Mouse (Mus musculus) frontal cortex, postnatal 25 days (tissue): ENCODE measurements around the gene Itga11.

Experiments
- DNase-seq, 2 experiments: peaks; one replicate each; pipeline ENCODE4 v3.0.0; 2022; ENCODE audit warnings: low spot score in 2 of 2

Itga11 gene

DNA sequence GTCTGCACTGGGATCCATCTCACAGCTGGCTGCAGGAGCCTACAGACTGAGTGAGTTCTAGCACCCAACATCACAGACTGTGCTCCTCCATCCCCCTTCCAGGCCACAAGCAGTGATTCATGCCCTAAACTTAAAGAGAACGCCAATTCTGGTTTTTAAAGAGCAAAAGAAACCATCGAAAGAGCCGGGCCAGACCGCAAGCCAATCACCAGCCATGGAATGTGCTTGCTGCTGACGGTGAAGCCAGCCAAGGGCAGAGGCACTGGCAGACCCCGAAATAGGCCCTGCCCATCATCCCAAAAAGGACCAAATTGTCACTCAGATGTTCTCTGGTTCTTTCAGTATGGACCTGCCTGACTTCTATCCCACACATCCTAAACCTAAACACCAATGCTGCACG is 6.7 kb downstream of the Itga11 start:
- no peak for DNase-seq

DNA sequence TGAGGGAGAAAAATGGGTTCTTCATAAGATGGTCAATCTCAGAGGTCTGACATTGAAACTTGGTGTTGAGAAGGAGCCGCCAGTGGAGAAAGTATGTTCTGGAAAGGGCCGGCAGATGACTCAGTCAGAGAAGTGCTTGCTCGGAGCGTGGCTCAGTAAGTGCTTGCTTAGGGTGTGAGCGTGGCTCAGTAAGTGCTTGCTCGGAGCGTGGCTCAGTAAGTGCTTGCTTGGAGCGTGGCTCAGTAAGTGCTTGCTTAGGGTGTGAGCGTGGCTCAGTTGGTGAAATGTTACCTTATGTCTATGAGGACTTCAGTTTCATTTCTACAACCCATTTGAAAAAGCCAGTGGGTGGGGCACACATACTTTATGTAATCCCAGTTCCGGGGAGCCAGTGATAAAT is 12.1 kb downstream of the Itga11 start:
- no peak for DNase-seq

DNA sequence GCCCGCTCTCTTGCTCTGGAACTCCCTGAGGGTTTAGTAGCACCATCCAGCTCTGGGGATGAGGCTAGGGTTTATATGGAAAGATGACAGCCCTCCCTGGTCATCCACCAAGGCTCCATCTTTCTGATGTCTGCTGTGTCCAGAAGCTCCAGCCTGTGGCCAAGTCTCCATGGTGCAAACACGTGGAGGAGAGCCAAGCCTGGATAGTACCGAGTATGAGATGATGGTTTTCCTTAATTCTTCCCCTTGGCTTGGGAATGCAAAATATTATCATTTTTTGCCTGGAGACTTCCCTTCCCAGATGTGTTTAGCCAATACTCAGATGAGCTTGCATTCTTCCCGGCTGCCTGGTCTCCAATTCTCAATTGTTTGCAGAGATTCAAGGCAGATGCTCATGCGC is 16.4 kb downstream of the Itga11 start:
- no peak for DNase-seq

DNA sequence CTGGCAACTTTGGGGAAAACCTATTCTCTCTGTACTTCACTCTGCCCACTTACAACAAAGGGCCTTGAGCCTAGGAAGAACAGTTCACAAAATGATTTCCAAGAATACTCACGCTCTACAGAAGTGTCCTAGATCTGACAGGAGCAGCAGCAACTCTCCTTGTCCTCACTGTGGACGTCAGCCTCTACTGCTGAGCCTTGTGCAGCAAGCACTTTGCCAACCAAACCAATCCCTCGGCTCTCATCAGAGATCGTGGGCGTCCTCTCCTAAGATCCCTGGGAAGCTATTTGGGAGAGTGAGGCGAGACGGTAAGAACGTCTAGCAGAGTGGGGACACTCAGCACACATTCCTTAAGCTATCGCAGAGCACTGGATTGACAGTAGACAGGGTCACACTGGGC is 17.6 kb downstream of the Itga11 start:
- no peak for DNase-seq

DNA sequence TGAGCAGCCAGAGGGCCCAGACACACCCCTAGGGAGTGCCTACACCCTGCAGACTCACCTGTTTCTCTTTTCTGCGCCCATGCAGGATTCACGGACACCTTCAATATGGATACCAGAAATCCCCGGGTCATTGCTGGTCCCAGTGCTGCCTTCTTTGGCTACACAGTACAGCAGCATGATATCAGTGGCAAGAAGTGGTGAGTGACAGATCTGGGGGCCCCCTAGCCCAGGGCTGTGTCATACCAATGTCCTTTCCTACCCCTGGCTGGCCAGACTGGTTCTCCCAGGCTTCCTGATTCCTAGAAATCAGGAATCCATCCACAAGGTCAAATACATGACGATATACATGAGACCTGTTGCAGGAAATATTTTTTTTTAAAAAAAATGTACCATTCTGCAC is 19.2 kb downstream of the Itga11 start:
- DNase-seq: no peak

DNA sequence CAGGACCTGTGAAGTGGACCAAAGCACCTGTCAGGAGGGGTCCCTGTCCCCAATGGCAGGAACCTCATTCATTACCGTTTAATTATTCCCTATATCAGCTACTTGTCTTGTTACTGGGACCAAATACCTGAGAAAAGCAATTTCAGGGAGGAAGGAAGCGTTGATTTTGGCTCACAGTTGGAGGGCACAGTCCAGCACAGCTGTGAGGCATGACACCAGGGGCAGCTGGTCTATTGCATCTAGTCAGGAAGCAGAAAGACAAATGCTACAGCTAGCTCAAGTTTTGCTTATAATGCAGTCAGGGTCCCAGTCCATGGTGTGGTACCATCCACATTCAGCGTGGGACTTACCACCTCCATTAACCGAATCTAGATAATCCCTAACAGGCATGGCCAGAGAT is 29.6 kb downstream of the Itga11 start:
- DNase-seq: no peak

DNA sequence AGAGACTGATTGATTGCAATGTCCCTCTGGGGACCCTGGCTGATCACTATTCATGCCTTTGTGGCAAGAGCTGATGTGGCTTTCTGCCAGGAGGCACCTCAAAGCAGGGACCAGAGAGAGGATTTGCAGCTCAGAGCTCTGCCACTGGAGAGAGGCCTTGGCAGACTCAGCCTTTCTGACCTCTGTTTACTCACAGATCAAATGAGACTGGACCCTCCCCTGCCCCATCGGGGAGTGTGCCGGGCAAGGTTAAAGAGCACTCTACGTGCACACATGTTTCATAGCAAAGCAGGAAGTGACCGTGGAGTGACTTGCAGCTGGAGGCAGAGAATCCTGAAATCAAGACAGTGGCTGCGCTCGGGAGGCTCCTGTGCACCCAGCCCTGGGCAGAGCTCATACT is 30.2 kb downstream of the Itga11 start:
- no peak for DNase-seq

DNA sequence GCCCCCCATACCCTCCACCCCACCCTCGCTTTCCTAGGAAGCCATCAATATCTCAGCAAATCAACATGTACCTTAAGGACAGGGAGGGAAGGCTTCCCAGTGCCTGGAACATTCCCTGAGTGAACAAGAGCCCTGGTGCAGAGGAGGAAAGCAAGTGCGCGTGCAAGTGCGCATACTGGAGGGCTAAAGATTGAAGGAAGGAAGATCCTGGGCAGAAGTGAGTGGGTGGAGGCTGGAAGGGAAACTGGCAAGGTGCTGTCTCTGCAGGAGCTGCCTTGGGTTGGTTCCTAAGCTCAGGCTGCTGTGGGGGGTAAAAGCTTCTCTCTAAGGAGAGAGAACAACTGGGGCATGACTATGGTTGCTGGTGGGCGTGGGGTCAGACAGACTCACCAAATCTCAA is 32.4 kb downstream of the Itga11 start:
- DNase-seq: no peak

DNA sequence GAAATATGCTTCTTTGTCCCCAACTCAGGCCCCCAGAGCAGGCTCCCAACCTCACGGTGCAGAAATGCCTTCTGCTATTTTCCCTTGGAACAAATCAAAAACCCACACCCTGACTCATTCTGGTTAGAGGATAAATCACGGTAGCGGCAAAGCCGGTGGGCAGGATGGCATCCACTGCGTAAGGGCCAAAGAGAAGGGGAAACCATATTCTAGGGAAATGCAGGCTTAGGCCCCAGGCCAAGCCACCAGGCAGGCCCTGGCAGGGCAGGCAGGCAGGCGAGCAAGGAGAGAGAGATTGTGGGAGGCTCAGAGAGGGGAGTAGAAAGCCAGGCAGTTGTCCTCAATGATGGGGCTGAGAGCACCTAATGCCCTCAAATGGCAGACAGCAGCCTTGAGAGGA is 34.7 kb downstream of the Itga11 start:
- DNase-seq: no peak

DNA sequence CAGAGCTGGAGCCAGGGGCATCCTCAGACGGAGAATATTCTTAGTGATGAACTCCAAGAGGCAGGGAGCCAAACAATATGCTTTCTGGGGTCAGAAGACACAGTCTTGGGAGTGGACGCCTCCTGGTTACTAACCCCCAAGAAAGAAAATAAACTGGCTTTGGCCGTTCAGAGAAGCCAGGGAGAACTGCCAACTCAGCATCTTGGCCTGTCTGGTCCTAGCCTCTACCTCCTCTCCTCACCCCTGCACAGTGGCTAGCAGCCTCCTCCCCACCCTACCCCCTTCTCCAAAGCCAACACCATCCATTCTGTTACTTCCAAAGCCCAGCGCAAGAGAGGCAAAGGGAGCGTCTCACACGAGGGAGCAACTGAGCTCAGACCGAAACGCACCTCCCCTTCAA is 35.4 kb downstream of the Itga11 start:
- no peak for DNase-seq

DNA sequence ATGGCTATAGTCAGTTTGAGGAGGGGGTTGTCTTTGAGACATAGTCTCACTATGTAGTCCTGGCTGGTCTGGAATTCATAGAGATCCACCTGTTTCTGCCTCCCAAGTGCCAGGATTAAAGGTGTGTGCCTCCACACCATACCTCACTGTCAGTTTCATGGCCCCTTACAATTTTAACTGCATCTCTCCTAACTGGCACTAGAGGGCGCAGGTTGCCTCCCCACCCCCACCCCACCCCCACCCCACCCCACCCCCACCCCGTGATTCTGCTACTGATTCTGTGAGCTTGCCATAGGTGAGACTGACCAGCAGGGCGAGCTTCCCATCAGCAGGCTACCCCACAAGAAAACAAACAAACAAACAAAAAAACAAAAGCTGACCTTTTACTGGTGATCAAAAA is 36.7 kb downstream of the Itga11 start:
- DNase-seq: no peak

DNA sequence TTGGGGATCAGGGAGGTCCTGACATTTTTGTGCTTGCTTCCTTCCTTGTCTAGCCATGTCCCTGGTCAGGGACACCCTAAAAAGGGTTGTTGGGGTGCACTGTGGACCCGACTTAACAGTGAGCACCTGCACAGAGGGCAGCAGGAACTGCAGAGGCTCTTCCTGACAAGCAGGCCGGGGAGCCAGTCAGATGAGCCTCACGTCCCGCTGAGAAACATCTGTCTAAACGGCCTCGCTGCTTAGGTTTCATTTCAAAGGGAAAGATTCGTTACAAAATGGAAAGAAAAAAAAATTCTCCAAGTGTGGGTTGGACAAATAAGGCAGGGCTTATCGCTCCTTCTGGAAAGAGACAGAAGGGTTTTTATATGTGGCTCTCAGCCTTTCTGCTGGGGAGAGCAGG is 40.4 kb downstream of the Itga11 start:
- DNase-seq: no peak

DNA sequence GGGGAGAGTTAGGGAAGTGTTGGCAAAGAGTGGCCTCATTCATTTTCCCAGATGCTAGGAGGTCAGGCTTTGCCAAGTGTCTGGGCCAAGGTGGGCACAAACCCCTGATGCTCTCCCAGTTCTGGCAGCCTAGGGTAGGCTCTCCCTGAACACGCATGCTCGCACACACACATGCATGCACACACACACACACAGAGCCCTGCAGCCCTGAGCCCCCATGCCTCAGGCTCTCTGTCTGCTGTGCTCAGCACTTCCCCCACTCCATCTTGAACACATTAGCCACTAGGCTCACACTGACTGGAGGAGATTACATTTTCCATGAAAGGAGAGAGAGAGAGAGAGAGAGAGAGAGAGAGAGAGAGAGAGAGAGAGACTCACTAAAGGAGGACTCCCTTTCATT is 44.2 kb downstream of the Itga11 start:
- DNase-seq: no peak

DNA sequence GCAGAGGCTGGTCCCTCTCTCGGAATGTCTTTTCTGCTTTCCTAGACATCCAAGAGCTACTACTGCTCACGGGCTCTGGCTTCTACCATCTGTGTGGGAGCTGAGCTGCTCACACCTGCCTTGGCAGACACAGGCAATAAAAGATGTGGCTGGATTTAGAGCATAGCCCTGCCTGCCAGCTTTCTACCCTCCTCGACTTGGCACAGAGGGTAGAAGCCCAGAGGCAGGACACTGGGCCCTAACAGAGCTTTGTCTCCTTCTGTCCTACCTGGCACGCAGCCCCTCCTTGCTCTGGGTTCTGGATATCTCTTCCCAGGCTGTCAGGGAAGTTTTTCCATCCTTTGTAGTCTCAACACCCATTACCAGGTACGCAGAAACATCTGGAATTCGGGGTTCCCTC is 45.1 kb downstream of the Itga11 start:
- DNase-seq: no peak

DNA sequence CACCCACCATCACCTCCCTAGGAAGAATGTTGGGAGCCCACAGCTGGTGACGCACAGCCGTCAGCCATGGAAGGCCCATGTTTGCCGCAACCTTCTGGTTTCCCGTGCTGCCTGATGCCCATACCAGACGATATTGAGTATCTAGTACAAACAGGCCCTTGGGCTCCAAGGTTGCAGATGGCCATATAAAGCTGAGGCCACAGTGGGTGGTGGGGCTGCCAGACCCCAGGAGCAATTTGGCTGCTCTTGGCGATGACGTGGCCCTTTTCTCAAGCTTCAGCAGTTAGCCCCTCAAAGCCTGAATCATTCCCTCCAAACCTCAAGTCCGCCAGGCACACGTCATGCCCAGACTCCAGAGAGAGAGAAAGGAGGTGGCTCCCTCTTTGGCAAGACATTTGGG is 46.5 kb downstream of the Itga11 start:
- no peak for DNase-seq

DNA sequence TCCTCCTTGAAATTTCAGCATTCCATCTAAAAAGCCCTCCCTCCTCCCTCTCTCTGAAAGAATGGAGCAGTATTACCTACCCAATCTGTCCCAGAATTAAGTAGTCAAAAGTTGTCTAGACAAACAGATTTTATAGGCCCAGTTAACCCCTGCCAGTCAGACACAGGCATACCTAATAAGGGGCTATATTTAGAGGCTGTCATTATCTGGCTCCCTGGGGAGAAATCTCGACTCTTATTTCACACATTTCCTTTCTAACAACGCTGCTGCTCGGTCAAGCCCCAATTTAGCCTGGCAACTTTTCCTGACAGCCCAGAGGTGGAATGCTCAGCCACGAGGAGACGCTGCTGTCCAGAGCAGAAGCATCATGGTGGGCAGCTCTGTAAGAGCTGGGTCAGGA is 47.6 kb downstream of the Itga11 start:
- no peak for DNase-seq

DNA sequence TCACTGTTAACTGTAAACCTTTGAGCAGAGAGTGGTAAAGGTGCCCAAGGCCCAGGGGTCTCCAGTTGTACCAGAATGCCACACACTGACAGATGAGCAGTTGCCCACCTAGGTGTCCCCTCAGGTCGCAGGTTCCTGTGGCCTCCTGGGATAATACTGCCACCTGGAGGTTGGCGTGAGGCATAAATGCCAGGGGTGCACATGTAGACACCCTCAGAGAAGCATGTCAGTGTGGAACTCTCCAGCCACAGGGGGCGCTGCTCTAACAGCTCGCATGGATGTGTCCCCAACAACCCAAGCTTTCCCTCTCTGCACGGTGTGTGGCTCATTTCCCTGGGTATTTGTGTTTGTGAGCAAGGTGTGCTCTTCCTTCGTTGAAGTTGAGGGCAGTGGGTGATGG is 48.8 kb downstream of the Itga11 start:
- DNase-seq: no peak

DNA sequence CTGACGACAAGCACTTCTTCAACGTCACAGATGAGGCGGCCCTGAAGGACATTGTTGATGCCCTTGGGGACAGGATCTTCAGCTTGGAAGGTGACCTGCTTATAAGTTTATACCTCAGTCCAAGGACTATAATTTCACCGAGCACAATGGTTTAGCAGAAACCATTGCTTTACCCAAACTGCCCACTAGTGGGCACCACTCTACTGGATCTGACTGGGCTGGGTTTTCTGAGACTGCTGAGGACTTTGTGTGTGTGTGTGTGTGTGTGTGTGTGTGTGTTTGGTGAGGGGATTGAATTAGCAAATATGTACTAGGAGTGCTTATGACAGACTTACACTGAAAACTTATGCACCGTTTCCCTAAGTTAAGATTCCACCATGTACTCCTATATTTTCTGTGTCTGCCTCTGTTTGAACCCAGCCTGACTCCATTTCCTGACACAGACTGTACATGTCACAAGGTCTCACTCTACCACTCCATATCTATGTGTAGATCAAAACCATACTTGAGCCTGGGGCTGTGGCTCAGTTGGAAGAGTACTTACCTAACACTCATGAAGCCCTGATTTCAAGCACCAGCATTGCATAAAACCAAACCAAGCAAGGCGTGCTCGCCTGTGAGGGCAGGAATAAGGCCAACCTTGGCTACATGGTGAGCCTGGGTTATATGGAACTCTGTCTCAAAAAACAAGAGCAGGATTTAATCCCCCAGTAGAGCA is 67.1 kb downstream of the Itga11 start:
- no peak for DNase-seq

DNA sequence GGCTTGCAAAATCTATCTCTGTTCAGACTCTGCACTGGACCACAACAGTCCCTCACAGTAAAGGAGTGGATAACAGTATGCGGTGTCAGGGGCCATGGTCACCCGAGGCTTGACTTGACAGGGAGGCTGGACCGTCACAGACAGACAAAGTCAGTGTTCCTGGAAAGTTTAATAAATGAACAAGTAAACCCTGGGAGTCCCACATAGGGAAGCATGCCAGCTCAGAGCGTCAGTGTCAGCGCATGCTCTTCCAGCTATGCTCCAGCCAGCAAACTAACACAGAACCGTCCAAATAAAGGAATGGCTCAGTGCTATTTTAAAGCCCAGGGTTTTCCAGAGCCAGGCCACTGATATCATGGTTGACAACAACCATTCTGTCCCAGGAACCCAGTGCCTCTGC is 69.0 kb downstream of the Itga11 start:
- no peak for DNase-seq

DNA sequence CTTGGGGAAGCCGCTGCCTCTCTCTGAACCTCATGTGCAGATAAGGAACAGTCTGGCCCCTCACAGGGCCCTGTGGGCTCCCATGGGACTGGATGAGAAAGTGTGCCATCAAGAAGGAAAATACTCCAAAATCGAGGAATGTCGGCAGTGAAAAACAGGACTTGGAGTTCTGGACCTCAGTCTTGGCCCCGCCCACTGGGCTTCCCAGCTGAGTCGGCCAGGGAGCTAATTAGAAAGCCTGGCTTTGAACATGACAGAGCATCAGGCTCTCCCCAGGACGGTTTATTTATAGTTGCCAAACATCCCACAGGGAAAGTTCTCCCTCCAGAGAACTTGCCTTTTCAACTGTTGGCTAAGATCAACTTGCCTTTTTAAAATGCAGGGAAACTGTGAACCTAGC is 72.0 kb downstream of the Itga11 start:
- DNase-seq: no peak

DNA sequence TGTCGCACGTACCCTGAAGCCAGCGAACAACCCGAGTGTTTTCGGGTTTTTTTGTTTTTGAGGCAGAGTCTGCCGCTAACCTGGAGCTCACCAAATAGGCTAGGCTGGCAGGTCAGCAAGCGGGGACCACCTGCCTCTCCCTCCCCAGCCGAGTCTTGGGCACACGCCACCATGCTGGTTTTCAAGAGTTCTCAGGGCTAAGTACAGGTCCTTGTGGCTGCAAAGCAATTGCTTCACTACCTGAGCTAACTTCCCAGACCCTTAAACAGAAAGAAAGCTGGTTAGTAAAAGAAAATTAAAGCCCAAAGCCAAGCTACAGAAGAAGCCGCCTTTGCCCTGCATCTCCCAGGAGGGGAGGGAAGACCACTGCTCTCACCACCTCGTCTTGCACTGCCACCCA is 72.8 kb downstream of the Itga11 start:
- no peak for DNase-seq

DNA sequence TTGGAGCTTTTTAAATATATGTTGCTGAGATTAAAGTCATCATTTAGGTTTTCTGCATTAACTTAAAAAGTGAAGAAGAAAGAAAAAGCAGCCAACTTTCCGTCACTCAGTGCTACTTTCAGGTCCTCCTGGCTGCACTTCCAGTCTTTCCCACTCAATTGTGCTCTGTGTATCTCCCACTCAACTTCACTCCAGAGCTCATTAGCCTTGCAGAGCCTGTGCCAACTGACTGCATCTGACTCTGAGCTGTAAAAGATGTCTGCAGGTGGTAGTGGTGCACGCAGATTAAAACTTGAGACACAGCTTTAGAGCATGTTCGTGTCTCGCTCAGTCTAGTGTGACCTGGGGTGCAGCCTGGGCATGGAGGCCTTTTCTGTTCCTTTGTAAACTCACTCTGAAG is 80.7 kb downstream of the Itga11 start:
- no peak for DNase-seq

DNA sequence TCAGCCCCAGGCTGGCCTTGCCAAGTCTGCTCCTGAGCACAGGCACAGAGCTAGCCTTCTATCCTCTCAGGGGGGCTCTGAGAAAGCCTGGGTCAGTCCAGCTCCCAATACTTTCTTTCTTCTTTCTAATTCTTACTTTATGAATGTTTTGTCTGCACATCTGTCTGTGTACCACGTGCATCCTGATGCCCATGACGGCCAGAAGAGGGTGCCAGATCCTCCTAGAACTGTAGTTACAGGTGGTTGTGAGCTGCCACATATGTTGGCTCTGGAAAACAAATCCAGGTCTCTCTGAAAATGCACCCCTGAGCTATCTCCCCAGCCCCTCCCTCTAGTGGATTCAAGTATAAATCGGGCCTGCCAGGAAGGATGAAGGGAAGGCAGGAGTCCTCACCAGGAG is 82.0 kb downstream of the Itga11 start:
- DNase-seq: no peak

DNA sequence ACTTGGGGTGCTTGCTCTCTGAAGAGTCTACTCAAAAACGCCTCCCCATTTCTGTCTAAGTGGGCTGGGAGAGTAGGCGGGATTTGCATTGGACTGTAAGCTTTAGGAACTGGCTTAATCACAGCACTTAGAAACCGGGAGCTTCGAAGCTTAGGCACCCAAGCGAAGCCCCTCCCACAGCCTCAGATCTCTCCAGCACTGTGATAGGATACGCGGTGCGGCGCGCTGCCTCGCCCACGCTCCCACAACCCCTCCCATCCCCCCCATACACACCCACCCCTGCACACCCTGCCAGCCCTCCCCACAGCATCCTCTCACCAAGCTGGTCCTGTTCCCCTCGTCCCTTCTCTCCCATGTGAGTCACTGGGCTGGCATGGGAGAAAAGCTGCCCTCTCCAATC is 85.9 kb downstream of the Itga11 start:
- no peak for DNase-seq

DNA sequence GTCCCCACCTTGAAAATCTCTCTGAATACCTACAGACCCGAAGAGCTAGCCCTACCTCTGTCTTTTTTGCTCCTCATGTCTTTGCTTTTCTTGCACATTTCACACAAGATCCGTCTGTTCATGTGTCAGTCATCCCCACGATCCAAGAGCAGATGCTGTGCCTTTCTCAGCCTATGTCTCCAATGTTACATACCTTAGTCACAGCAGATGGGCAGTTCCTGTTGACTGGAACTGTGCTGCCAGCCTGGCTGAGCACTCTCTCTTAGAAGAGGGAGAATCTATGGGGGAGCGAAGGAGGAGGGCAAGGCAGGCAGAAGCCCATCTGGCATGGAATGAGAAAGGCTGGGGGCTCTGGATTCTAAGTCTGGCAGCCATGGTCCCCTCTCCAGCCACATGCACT is 87.7 kb downstream of the Itga11 start:
- no peak for DNase-seq
